Mouse (Mus musculus): ENCODE measurements around the gene Ptprm. TPM values are rescaled to one million over a fixed set of nuclear protein-coding genes. Genes with fewer than 3 reads are reported as not detected.

Ptprm gene
- polyA plus RNA-seq, 1 experiment from 2014 or later: 11.2 TPM

- Histone ChIP-seq H3K27ac (no peak overlapping the region), H3K9me3 (no peaks in the 10 kb centered on the region), H3K9ac (no peak overlapping the region), H3K4me1 (replicated peaks) (no peaks in the 10 kb centered on the region), H3K27me3 (replicated peaks) (no peaks in the 10 kb centered on the region), H3K36me3 (no peaks in the 10 kb centered on the region), H3K4me2 (replicated peaks) (no peak overlapping the region), H3K4me3 (replicated peaks) (no peak overlapping the region)
- ATAC-seq: no peak
- 87% methylated on average over 6 of the region's 6 CpGs for WGBS
These were observed 341.0 kb downstream of the Ptprm start for GRCm38 (mm10) chr17:67013217-67013616.

DNA sequence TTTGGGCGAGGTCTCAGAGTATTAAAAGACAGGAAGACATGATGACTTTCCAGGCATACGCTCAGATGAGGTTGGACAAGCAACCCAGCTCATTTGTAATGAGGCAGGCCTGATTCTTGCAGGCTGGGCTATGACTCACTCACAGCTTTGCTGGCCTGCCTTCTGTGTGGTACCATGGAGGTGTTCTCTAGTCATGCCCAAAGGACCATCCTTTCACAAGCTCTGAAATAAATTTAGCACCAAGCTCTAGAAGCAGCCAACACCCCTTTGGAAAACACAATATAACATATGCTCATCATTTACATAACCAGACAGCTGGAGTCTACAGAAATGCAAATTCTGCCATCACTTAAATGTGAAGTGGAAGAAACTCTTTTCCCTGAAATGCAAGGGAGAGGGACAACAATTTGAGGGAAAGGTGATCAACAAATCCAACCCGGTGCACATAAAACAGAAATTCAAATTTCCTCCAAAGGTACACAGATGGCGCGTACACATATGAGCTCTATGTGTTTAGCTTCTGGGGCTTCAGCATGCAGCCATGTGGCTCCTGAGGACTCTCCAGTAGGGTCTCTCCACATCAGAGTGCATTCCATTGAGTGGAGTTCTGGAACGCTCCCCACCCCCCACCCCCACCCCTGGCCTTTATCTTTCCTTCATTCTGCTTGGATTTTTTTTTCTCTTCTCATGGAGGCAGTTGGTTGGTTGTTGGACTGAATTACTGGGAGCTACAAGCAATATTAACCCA is 342.2 kb downstream of the Ptprm start:
- Histone ChIP-seq H3K27me3 (replicated peaks) (no peaks in the 10 kb centered on the region), H3K27ac (no peak overlapping the region)
- ATAC-seq: no peak

DNA sequence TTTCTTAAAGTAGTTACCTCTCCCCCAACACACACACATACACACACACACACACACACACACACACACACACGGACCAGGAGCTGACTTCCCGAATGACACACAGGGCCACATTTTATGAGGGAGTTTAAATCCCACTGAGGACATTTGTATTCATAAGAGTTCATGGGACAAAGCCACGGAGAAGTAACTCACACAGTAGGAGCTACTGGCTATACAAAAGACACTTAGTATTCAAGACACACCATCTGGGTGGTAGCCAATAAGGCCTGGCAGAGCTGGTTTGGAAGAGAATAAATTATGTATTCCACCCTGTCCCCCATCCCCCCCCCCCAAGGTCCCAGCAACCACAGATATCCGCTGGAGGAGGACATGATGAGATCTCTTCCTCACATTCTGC is 344.1 kb downstream of the Ptprm start:
- ATAC-seq: no peak
- Histone ChIP-seq H3K4me2 (replicated peaks) (no peak overlapping the region), H3K36me3 (no peaks in the 10 kb centered on the region), H3K9me3 (no peaks in the 10 kb centered on the region), H3K4me3 (replicated peaks) (no peak overlapping the region), H3K4me1 (replicated peaks) (no peaks in the 10 kb centered on the region), H3K9ac (no peak overlapping the region), H3K27ac (no peak overlapping the region), H3K27me3 (replicated peaks) (no peaks in the 10 kb centered on the region)
- 87% methylated on average over 4 of the region's 4 CpGs for WGBS

More for the DNA sequence above, 342.2 kb downstream of the Ptprm start:
- no peaks in the 10 kb centered on the region for H3K4me1 ChIP-seq (replicated peaks)
- no peak overlapping the region for H3K4me3 ChIP-seq (replicated peaks)
- no peak overlapping the region for H3K9ac ChIP-seq
- H3K9me3 ChIP-seq: no peaks in the 10 kb centered on the region
- 91% methylated on average over 6 of the region's 6 CpGs for WGBS
- no peak overlapping the region for H3K4me2 ChIP-seq (replicated peaks)
- no peaks in the 10 kb centered on the region for H3K36me3 ChIP-seq

DNA sequence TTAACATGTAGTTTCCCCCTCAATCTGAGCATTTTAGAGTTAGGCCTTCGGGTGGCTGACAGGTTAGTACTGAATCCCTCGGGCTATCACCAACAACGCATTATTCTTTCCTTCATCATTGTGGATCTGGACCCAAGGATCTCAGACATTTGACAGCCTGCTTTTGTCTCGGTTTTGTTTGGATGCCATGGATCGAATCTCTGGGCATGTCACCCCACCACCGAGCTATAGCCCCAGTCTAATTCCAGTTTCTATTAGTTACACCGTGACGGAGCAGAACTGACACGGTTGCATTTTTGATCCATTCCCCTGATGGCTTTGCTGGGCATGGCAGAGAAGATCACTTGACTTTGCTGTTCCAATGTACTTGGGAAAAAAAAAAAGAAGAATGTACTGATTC is 346.1 kb downstream of the Ptprm start:
- no peaks in the 10 kb centered on the region for H3K27me3 ChIP-seq (replicated peaks)
- no peaks in the 10 kb centered on the region for H3K4me1 ChIP-seq (replicated peaks)
- H3K9me3 ChIP-seq: no peaks in the 10 kb centered on the region
- no peak overlapping the region for H3K27ac ChIP-seq
- H3K9ac ChIP-seq: no peak overlapping the region
- ATAC-seq: no peak
- no peak overlapping the region for H3K4me3 ChIP-seq (replicated peaks)
- no peaks in the 10 kb centered on the region for H3K36me3 ChIP-seq
- no peak overlapping the region for H3K4me2 ChIP-seq (replicated peaks)
- WGBS: 92% methylated on average over 9 of the region's 9 CpGs

GRCm38 (mm10) chr17:67006740-67007385 is 347.4 kb downstream of the Ptprm start:
- no peaks in the 10 kb centered on the region for H3K9me3 ChIP-seq
- whole genome bisulfite sequencing: 70% methylated on average over 14 of the region's 14 CpGs
- ATAC-seq: no peak
- H3K36me3 ChIP-seq: no peaks in the 10 kb centered on the region
- H3K4me2 ChIP-seq (replicated peaks): no peak overlapping the region
- H3K27me3 ChIP-seq (replicated peaks): no peaks in the 10 kb centered on the region
- no peaks in the 10 kb centered on the region for H3K4me1 ChIP-seq (replicated peaks)
- H3K9ac ChIP-seq: no peak overlapping the region
- H3K4me3 ChIP-seq (replicated peaks): no peak overlapping the region
- no peak overlapping the region for H3K27ac ChIP-seq

DNA sequence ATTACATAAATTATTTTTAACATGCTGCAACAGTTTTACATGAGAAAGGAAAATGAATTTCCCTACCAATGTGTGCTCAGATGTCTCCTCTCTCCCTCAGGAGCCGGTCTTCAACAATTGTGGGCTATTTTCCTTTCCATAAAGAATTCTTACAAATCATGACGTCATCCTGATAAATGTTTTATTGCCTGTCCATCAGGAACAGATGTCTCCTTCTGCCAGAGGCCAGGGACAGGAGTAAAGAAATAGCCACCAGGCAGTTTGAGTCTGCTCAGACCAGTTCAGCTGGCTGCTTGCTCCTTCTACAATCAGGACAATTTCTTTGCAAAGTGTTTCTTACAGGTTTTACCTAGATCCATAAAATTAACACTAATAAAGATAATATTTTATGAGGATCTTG is 357.4 kb downstream of the Ptprm start:
- 48% methylated on average over 2 of the region's 2 CpGs for WGBS
- Histone ChIP-seq H3K27ac (no peak overlapping the region), H3K36me3 (no peaks in the 10 kb centered on the region), H3K9me3 (no peaks in the 10 kb centered on the region), H3K27me3 (replicated peaks) (no peaks in the 10 kb centered on the region), H3K4me2 (replicated peaks) (no peak overlapping the region), H3K9ac (no peak overlapping the region), H3K4me3 (replicated peaks) (no peak overlapping the region), H3K4me1 (replicated peaks) (no peaks in the 10 kb centered on the region)
- no peak for ATAC-seq

GRCm38 (mm10) chr17:66996016-66996415 is 358.2 kb downstream of the Ptprm start:
- WGBS: 92% methylated on average over 6 of the region's 6 CpGs
- no peaks in the 10 kb centered on the region for H3K9me3 ChIP-seq
- no peak overlapping the region for H3K9ac ChIP-seq
- no peaks in the 10 kb centered on the region for H3K4me1 ChIP-seq (replicated peaks)
- H3K4me3 ChIP-seq (replicated peaks): no peak overlapping the region
- no peak overlapping the region for H3K4me2 ChIP-seq (replicated peaks)
- H3K27me3 ChIP-seq (replicated peaks): no peaks in the 10 kb centered on the region
- H3K36me3 ChIP-seq: no peaks in the 10 kb centered on the region
- no peak overlapping the region for H3K27ac ChIP-seq
- no peak for ATAC-seq

- H3K9me3 ChIP-seq: no peaks in the 10 kb centered on the region
- H3K27me3 ChIP-seq (replicated peaks): no peaks in the 10 kb centered on the region
- H3K27ac ChIP-seq: no peak overlapping the region
- WGBS: 90% methylated on average over 4 of the region's 4 CpGs
- no peak overlapping the region for H3K4me2 ChIP-seq (replicated peaks)
- no peak overlapping the region for H3K9ac ChIP-seq
- H3K4me3 ChIP-seq (replicated peaks): no peak overlapping the region
- no peaks in the 10 kb centered on the region for H3K4me1 ChIP-seq (replicated peaks)
- ATAC-seq: no peak
- H3K36me3 ChIP-seq: no peaks in the 10 kb centered on the region
These were observed 362.4 kb downstream of the Ptprm start for GRCm38 (mm10) chr17:66991815-66992214.

GRCm38 (mm10) chr17:66990761-66991160 is 363.5 kb downstream of the Ptprm start:
- Histone ChIP-seq H3K4me1 (replicated peaks) (no peaks in the 10 kb centered on the region), H3K4me3 (replicated peaks) (no peak overlapping the region), H3K4me2 (replicated peaks) (no peak overlapping the region), H3K27ac (no peak overlapping the region), H3K9me3 (no peaks in the 10 kb centered on the region), H3K36me3 (no peaks in the 10 kb centered on the region), H3K27me3 (replicated peaks) (no peaks in the 10 kb centered on the region), H3K9ac (no peak overlapping the region)
- WGBS: 63% methylated on average over 2 of the region's 2 CpGs
- ATAC-seq: no peak

GRCm38 (mm10) chr17:66988014-66988413 is 366.2 kb downstream of the Ptprm start:
- 73% methylated on average over 1 of the region's 1 CpGs for WGBS

DNA sequence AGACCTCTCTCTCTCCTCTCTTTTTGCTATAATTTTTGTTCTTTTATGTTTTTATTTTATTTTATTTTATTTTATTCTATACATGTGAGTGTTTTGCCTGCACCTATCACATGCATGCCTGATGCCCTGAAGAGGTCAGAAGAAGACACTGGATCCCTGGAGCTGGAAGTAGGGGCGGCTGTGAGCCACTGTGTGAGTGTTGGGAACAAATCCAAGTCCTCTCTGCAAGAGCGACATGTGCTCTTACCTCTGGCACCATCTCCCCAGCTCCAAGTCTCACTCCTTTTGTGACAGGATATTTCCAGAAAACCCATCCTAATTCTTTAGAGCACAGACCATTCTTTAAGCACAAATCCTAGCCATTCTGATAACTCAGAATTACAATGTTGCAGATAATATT is 372.6 kb downstream of the Ptprm start:
- no peak for ATAC-seq
- Histone ChIP-seq H3K36me3 (no peaks in the 10 kb centered on the region), H3K4me1 (replicated peaks) (no peaks in the 10 kb centered on the region), H3K4me3 (replicated peaks) (no peak overlapping the region), H3K27ac (no peak overlapping the region), H3K4me2 (replicated peaks) (no peak overlapping the region), H3K27me3 (replicated peaks) (no peaks in the 10 kb centered on the region), H3K9me3 (no peaks in the 10 kb centered on the region), H3K9ac (no peak overlapping the region)
- WGBS: 71% methylated on average over 2 of the region's 2 CpGs

More at GRCm38 (mm10) chr17:66988014-66988413, 366.2 kb downstream of the Ptprm start:
- no peak overlapping the region for H3K4me2 ChIP-seq (replicated peaks)
- no peaks in the 10 kb centered on the region for H3K4me1 ChIP-seq (replicated peaks)
- H3K9me3 ChIP-seq: no peaks in the 10 kb centered on the region
- no peaks in the 10 kb centered on the region for H3K27me3 ChIP-seq (replicated peaks)
- no peak for ATAC-seq
- no peak overlapping the region for H3K9ac ChIP-seq
- H3K27ac ChIP-seq: no peak overlapping the region
- H3K36me3 ChIP-seq: no peaks in the 10 kb centered on the region
- no peak overlapping the region for H3K4me3 ChIP-seq (replicated peaks)

- 60% methylated on average over 5 of the region's 5 CpGs for WGBS
- no peak for ATAC-seq
- no peak overlapping the region for H3K4me2 ChIP-seq (replicated peaks)
- no peaks in the 10 kb centered on the region for H3K4me1 ChIP-seq (replicated peaks)
- no peak overlapping the region for H3K9ac ChIP-seq
- no peaks in the 10 kb centered on the region for H3K36me3 ChIP-seq
- no peak overlapping the region for H3K4me3 ChIP-seq (replicated peaks)
- H3K27me3 ChIP-seq (replicated peaks): no peaks in the 10 kb centered on the region
- no peaks in the 10 kb centered on the region for H3K9me3 ChIP-seq
- H3K27ac ChIP-seq: no peak overlapping the region
These were observed 374.3 kb downstream of the Ptprm start for GRCm38 (mm10) chr17:66979971-66980370.

- H3K9ac ChIP-seq: no peak overlapping the region
- WGBS: 84% methylated on average over 5 of the region's 5 CpGs
- no peak overlapping the region for H3K4me3 ChIP-seq (replicated peaks)
- H3K4me1 ChIP-seq (replicated peaks): no peaks in the 10 kb centered on the region
- no peaks in the 10 kb centered on the region for H3K27me3 ChIP-seq (replicated peaks)
- no peak overlapping the region for H3K27ac ChIP-seq
- ATAC-seq: no peak
- no peaks in the 10 kb centered on the region for H3K36me3 ChIP-seq
- H3K9me3 ChIP-seq: no peaks in the 10 kb centered on the region
- H3K4me2 ChIP-seq (replicated peaks): no peak overlapping the region
These were observed 377.8 kb downstream of the Ptprm start for GRCm38 (mm10) chr17:66976490-66976889.

Measured in intestine, embryonic 15.5 days (tissue).